Mouse (Mus musculus) MEL-GATA-1-ER (cell line): ENCODE results near the gene Sohlh2.
"Not testable (repeated sequence)": the region's sequence is repeated elsewhere in the genome, so short reads cannot be mapped to it uniquely, and the experiment has no call there.

Experiments
- DNase-seq: peaks from one replicate; pipeline ENCODE4 v3.0.0-alpha.2; 2012; ENCODE audit warnings: low read depth; ENCODE audit errors: extremely low read depth

Sohlh2 gene

GRCm38 (mm10) chr3:55181766-55182165 is at the start of gene Sohlh2:
Sohlh2 (plus strand) TSS chr3:55182028.
- DNase-seq, result no peak

DNA sequence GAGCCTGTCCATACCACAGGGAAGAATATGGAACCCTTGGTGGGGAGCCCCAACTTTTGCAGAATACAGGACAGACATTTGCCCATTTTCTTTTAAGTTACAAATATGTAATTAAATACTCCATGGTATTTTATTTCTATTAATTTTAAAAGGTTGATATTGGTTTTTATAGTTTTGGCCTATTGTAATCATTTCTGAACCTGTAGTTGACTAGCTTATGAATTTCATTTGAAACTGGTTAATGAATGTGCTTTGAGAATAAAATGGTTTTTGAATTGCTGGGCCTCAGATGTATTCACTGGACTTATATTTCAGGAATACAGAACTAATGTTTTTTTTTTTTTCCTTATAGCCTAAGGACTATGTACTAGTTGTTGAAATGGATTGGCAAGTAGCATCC is 44.8 kb upstream of the Sohlh2 start, which contains the start of gene Ccdc169:
Gene Ccdc169, plus strand, starts transcription at position 301 of the 400 bp plus-strand sequence.
- DNase-seq, result no peak

- DNase-seq, result no peak
These were observed 42.0 kb upstream of the Sohlh2 start for GRCm38 (mm10) chr3:55139837-55140236.

GRCm38 (mm10) chr3:55141401-55141800 is 40.4 kb upstream of the Sohlh2 start:
- DNase-seq, result no peak

DNA sequence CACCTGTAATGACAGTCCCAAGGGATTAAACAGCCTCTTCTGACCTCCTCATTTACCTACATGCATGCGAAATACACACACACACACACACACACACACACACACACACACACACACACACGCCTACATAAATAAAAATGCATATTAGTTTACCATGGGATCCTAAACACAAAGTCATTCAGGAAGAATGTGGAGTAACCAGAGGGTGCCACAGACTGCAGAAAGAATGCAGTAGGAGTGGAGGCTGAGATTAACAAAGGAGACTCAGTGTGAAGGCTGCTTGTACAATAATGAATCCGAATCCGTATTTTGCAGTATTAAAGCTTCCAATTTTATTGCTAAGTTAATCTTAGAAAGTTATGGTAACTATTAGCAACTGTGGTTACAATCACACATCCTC is 36.9 kb upstream of the Sohlh2 start:
- DNase-seq, result no peak

DNA sequence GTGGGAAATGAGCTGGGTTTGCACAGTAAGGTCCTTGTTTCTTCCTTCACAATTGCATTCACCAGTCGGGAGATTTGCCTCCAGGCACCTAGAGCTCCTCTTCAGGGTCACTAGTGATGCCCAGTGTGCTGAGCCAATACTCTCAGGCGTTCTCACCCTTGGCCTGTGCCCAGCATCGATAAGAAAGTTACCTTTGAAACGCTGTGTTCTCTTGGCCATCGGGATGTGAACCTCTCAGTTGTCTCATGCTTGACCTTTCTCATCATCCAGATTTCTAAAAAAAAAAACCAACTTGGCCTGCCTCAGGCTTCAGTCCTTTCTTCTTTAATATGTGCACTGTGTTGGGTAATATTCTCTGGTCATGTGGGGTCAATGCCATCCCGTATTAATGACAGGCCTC is 35.4 kb upstream of the Sohlh2 start:
- no peak for DNase-seq

GRCm38 (mm10) chr3:55147156-55147555 is 34.7 kb upstream of the Sohlh2 start:
- no peak for DNase-seq

DNA sequence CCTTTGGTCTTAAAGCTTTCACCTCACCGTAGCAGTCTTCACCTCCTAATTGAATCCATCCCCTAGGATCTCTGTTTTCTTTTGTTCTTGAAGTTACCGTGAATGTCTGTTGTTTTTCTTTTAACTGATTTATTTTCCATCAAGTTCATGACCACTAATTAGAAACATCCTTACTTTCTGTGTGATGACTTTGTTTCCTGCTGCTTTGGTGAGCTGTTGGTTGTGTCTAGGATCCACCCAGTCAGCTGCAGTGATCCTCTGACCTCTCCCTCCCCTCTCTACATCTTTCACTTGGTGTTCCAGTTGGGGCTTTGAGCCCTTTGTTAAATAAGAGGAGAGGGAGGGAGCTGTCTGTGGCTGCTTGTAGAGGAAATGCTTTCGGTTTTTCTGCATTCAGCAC is 33.7 kb upstream of the Sohlh2 start:
- no peak for DNase-seq

GRCm38 (mm10) chr3:55151656-55152433 is 30.0 kb upstream of the Sohlh2 start:
- DNase-seq, result peak; percentile 7

GRCm38 (mm10) chr3:55152673-55153334 is 29.0 kb upstream of the Sohlh2 start:
- peak; percentile 26 for DNase-seq

GRCm38 (mm10) chr3:55154163-55154562 is 27.7 kb upstream of the Sohlh2 start:
- no peak for DNase-seq

- no peak for DNase-seq
These were observed 24.4 kb upstream of the Sohlh2 start for GRCm38 (mm10) chr3:55157413-55157812.

- DNase-seq, result no peak
These were observed 20.7 kb upstream of the Sohlh2 start for GRCm38 (mm10) chr3:55161144-55161543.

DNA sequence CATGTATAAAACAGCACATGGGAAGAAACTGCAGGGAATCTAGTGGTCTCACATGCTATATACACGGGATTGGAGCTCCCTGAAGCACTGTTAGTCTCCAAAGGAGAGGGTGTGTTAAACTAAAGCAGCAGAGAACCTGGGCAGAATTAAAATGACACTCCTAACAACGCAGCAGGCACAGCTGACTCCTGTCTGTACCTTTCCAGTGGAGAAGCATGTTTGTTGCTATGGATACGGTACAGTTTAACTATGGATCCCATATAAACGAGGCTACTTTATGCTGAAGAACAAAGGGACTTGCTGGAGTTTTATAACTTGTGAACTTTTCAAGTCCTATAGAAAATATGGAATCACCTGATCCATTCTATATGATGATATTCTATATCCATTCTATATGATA is 18.3 kb upstream of the Sohlh2 start:
- no peak for DNase-seq

DNA sequence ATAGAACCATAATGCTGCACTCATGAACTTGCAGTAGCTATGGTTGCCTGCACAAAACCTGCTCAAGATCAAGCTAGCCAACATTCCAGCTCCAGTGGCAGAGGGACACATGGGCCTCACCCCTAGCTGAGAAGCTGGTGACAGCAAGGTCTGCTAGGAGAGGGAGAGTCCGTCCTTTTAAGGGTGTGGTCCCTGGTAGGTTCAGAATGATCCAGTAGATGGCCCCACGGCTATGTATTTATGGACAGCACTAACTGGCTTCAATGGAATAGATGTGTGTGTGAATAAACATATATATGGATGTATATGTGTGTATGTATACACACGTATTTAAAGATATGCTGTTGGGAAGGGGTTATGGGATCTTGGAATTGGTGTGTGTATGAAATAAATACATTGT is 9.3 kb upstream of the Sohlh2 start:
- no peak for DNase-seq

GRCm38 (mm10) chr3:55177271-55177670 is 4.6 kb upstream of the Sohlh2 start:
- no peak for DNase-seq

- no peak for DNase-seq
These were observed 9.8 kb downstream of the Sohlh2 start for GRCm38 (mm10) chr3:55191668-55192067.

DNA sequence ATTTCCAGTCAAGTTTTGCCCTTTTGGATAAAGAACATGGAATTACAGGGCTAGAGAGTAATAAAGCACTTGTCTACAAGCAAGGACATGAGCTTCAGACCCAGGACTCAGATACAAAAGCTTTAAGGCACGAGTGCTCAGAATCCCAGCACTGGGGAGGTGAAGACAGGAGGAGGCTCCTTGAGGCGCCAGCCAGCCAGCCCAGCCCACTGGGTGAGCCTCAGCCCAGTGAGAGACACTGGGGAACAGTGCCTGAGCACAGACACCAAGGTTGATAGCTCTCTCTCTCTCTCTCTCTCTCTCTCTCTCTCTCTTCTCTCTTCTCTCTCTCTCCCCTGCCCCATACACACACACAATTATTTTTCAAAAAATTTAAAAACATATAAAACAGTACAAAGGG is 11.5 kb downstream of the Sohlh2 start:
- no peak for DNase-seq

DNA sequence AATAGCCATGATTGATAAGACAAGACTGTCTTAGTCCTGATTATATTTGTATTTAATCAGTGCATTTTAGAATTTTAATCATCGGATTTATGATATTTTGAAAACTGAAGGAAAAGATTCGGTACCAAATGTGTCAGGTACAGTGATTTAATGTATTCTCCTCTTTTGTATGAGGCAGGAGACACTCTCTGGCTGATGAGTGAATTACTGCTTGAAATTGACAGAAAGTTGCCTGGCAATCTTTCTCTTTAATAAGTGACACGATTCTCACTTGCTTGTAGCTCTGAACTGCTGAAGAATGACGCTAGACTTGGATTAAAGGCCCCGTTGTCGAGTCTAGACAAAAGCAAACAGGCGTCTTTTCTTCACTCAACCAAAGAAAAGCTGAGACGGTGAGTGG is 13.0 kb downstream of the Sohlh2 start:
- DNase-seq, result no peak

DNA sequence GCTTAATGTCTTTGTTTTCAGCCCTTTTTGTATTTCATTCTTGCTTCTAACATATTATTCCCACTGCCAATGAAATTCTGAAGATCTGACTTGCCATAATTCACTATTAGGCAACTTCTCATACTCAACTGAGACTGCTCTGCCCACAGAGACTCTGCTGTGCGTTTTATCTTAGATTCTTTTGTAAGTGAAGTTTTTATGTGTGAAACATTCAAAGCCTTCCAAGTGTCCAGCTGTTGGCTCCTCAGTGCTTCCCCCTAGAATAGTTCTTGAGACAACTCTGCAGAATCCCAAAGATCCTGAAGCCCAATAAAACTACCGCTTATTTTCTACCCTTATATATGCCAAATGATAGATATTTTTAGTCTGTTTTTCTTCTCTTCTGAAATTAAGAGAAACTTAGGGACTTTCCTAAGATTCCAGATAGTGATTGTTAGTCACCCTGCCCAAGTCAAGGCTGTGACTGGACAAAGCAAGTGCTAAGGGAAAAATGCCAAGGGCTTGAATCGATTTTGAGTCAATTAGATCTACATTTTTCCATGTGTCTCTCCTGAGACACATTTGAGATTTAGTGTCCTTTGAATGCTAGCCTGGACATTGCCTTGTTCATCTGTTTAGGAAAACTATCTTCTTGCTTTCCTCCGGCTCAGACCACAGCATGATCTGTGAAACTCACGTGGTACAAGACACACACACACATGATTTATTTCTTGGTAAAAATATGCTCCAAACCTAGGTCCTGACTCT is 13.9 kb downstream of the Sohlh2 start:
- DNase-seq, result no peak

GRCm38 (mm10) chr3:55196328-55196710 is 14.5 kb downstream of the Sohlh2 start:
- DNase-seq, result no peak

- DNase-seq, result not testable (repeated sequence)
These were observed 21.8 kb downstream of the Sohlh2 start for GRCm38 (mm10) chr3:55203621-55204020.
